Mouse (Mus musculus): Measurements from ENCODE around the gene Rpl13a.
A peak's percentile ranks its signal among the peaks of the same experiment; 100 is the strongest.

GRCm38 (mm10) chr7:45086084-45086483 lies 42.5 kb downstream of the Rpl13a start:
- TF ChIP-seq EP300 (IDR thresholded peaks at IDR 0.05; ENCODE audit: insufficient read depth, low read depth, low read length): no peak
- peak; percentile 87 for TF ChIP-seq CTCF (IDR thresholded peaks at IDR 0.05; ENCODE audit: low read depth, low read length)
